Mouse (Mus musculus): ENCODE measurements around the gene Plcb3.
"Not testable (repeated sequence)": the region's sequence is repeated elsewhere in the genome, so short reads cannot be mapped to it uniquely, and the experiment has no call there.

Gene Plcb3

DNA sequence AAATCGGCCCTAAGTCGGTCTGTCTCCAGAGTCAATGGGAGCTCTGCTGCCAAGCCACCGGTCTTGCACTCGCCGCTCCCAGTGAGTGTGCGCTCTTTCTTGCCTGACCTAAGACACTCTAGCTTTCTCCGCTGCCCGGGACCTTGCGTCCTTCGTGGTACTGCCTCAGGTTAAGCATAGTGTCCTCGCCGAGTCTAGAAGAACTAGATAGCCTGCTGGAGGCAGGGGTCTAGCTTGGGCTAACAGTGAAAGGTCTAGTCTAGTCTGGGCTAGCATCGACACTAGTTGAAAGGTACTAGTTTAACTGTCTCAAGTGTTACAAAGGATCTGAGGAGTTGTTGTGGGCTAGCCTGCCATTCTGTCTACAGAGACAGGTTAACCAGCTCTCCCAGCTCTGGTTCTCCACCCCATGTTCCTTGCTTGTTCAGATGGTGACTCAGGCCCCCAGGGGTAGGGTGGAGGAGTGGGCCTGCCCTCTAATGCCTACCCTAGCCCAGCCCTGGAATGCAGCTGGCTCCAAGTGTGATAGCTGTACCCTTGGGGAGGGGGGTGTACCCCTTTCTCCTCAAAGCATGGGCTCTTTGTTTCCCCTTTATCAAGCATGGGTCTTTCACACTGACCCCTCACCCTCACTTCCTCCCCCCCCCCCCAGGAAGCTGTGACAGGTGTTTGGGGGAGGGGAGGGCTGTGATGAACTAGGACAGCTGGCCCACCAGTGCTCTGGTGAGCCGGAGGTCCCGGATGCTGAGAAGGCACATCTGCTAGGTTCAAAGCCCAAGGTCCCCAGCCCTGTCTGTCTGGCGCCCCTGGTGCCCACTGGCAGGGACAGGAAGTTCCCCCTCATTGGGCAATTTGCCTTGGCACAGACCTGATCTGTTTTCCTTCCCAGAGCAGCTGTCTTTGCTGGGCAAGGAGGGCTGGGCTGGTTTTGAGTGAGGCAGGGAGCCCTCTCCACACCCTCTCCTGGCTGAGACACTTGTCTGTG is at the start of gene Plcb3:
Gene Plcb3 (minus strand): TSS at position 934 of the 985 bp plus-strand sequence.
- peak; percentile 50 for DNase-seq

DNA sequence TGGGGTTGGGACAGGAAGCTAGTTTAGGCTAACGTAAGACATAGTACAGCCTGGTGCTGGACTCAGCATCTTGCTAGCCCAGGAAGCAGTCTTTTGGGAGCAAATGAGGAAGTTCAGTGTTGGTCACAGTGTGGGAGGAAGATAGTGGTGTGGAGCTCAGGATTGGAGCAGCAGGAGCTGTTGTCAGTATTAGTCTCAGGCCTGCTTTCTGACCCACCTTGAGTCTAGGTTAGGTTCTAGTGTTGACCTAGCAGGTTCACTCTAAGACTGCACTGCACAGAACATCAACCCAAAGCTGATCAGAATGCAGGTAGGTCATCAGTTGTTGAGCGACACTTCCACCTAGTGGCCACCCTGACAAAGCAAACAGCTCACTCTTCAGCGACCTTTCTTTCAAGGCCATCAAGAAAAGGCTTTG is 44.0 kb upstream of the Plcb3 start:
- peak; percentile 67 for DNase-seq

DNA sequence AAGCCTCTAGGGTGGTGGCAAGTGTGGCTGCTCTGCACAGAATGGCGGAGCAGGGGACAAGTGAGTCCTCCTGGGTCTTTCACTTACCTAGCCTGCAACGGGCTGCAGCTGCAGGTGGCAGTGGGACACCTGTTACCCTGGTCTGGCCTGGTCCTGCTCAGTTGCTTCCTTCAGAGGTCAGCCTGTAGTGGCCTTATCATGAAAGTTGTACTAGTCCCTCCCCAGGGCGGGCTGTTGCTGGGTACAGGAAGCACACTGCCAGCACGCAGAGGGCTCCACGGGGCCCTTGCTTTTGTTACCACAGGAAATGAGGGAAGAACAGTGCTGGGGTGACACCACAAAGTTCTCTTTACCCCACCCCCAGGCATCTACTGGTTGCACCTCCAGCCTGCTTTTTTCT is 42.9 kb upstream of the Plcb3 start, which contains the start of gene Fermt3:
Gene Fermt3 (minus strand): TSS at position 279 of the 400 bp plus-strand sequence.
- DNase-seq, result peak; percentile 87

DNA sequence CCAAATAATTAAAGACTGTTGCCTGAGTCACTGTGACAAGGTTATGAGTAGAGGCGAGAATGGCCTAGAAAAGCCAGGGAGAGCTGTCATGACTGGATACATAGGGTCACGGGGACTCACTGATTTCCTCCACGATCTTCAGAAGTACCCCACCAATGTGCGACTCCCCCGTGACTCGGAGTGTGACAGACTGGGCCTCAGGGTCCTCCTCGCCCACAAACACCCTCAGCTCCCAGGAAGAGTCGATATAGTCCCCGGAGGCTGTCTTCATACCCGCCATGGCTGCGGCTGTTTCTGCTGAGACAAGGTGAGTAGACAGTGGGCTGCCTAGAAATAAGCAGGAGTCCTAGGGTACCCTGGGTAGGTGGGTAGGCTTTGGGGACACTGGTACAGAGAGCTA is 42.3 kb upstream of the Plcb3 start:
- peak; percentile 30 for DNase-seq

DNA sequence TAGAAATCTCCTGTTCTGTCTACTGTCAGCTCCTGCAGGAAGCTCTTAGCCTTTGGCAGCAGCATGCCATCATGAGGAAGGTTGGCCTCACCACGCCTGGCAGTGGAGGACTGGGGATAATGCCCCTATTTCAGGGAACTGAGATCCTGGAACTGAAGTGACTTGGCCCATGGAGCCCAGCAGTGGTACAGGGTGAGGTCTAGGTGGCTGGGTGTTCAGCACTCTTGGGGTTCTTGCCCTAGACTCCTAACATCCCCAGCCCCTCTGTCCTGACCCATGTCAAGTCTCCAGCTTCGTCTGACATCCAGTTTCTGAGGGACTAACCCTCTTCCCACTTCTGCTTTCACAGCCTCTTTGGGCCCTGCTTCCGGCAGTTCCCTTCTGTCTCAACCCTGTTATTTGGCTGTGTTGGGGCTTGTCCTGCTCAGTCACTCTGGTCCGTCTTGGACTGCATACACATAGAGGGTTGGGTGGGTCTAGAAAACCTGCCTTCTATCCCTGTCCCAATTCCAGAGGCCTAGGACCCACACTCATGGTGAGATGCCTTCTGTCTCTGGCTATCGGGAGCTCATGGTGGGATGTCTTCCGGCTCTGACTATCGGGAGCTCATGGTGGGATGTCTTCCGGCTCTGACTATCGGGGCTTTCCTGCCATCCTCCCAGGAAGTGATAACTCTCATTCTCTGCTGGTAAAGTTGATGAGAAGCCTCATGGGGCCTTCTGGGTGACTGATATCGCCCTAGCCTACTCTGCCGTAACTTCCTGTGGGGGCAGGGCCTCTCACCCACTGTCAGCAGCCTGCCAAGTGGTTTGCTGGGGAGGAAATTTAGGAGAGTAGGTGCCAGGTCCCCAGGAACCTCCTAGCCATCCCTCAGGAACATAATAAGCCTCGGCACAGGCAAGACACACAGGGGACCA is 41.5 kb upstream of the Plcb3 start:
- peak; percentile 88 for DNase-seq

DNA sequence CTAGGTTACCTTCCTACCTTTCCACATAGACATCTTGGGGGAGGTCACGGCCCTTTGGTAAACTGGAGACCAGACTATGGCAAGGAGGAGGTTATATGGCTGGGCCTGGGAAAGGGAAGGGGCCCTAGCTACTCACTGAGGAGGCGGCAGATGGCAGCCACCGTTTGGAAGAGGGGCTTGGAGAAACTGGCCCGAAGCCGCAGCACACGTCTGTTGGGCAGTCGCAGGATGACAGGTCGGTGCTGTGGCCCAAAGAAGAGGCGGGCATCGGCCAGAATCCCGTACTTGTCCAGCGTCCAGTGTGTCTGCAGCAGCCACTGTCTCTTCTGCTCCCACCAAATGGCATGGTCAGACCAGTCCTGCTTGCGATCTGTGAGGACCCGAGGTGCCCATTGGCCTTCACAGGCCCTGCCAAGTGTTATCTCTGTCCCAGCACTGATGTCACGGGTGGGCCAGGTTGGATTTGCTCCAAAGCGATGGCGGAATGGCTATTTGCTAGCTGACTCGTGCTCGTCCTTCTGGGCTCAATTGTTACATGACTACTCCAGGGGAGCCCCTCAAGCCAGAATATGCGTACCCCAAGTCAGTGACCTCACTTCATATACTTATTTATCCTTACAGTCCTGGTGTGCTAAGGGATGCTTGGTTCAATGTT is 38.3 kb upstream of the Plcb3 start:
- DNase-seq, result no peak

DNA sequence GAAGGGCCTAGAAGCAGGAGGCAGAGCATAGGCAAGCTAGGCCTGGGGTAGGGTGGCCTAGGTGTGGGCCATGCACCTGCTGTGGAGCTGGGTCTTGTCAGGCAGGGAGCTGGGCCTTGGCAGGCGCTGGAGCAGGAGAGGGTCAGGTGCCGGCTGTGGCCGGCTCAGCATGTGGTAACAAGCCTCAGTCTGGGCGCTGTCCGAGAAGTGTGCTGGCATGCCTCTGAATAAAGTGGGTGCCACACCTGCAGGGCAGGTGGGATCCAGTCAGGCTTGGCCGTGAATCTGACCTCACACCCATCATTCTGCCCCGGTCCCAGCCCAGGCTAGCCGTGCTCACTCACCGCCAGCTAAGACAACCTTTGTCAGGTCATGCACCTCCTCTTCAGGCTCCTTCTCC is 37.7 kb upstream of the Plcb3 start:
- DNase-seq, result no peak

DNA sequence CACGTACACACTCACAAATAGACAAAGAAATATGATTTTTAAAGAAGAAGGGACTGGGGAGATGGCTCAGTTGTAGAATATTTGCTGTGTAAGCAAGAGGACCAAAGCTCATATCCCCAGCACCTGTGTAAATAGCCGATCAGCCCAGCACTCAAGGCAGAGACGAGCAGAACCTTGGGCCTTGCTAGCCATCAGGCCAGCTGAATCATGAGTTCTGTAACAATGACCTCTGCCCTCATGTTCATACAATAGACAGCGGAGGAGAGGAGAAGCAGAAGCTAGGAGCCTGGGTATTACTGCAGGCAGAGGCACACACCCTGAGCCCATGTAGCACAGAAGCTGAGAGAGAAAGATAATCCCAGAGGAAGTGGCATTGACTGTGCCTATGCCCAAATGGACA is 36.2 kb upstream of the Plcb3 start:
- no peak for DNase-seq

DNA sequence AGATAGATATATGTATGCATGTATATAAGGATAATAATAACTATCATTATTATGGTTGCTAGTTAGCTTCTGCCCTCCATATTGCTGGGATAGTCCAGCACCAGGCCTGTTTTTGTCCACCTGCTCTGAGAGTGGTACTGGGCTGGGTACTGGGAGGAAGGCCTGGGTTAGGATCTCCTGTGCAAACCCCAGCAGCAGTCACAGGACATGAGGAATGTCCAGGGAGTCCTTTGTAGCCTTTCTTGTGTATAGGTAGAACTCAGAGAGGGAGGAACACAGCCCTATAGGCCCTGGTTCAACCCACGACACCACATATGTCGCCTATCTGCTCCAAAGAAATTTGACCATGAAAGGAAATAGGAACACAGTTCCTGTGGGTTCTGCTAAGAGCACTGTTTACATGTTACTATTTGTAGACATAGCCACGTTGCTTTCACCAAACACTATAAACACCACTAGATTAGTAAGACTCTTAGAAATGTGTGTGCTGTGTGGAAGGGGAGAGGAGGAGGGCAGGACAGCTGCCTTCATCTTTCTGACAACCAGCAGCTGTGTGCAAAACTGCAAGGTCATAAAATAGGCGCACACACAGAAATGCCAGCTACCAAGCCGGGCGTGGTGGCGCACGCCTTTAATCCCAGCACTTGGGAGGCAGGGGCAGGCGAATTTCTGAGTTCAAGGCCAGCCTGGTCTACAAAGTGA is 30.8 kb upstream of the Plcb3 start:
- no peak for DNase-seq

DNA sequence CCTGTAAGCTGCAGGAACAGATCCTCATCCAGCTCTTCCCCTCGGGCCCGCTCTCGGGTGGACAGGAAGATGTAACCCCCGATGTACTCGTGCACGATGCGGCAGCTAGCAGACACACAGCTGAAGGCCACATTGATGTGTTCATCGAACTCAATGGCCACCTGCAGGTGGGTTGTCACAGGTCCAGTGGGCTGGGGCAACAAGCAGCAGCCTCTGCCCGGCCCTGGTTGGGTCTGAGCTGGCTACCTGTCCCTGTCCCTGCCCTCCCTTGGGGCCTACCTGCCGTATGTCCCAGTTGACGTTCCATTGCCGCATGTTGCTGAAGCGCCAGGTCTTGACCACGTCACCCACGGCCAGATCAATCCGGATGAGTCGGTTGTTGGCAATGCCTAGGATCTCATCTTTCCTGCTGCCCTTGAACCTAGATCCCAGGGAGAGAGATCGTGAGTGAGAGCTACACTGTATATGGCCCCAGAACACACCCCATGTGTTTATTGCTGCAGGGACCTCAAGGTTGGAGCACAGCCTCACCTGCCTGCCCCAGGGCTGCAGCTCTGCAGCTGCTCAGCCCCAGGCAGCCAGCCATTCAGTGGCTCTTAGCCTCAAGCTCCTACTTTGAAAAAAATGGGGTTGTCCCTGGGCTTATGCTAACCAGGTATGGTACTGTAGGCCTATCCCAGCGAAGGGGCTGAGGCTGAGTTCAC is 23.2 kb upstream of the Plcb3 start:
- DNase-seq, result no peak

DNA sequence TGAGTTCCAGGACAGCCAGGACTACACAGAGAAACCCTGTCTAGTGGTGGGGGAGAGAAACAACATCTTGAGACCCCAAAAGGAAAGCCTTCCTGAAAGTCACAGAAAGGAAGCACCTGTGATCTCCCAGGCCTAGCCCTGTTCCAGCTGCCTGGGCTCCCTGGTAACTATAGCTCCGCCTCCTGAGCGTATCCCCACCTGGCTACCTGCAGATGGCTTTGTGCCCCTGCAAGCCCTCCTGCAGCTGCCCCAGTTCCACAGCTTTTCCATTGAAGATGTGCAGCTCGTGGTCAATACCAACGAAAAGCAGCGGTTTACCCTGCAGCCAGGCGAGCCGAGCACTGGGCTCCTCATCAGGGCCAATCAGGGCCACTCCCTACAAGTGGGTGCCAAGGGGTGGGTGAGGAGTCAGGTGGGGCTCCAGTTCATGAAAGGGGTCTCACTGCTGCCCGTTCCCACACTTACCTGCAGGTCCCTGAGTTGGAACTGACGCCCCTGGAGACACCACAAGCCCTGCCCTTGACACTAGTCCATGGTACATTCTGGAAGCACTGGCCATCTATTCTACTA is 21.5 kb upstream of the Plcb3 start:
- DNase-seq, result no peak

DNA sequence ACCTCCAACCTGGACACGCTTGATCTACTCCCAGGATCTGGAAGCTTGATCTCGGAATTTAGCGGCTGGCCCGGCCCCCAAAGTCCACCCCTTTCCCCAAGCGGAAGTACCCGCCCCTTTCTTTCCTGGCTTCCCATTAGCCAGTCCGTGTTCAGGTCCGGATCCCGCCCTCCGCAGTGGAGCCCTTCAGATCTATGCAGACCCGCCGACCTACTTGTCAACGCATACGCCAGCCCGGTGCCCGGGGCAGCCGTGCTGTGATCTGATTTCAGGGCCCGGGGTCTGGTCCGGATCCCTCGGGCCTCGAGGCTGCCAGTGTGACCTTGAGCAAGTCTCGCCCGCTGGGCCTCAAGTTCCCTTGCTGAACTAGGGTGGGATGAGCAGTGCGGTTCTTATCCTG is 19.7 kb upstream of the Plcb3 start, which contains the start of the genes Nudt22 and Trpt1:
Gene Nudt22 (minus strand): TSS at position 112 of the 400 bp plus-strand sequence.
Gene Trpt1 (plus strand): TSS at position 126 of the 400 bp plus-strand sequence.
- DNase-seq, result peak; percentile 91

DNA sequence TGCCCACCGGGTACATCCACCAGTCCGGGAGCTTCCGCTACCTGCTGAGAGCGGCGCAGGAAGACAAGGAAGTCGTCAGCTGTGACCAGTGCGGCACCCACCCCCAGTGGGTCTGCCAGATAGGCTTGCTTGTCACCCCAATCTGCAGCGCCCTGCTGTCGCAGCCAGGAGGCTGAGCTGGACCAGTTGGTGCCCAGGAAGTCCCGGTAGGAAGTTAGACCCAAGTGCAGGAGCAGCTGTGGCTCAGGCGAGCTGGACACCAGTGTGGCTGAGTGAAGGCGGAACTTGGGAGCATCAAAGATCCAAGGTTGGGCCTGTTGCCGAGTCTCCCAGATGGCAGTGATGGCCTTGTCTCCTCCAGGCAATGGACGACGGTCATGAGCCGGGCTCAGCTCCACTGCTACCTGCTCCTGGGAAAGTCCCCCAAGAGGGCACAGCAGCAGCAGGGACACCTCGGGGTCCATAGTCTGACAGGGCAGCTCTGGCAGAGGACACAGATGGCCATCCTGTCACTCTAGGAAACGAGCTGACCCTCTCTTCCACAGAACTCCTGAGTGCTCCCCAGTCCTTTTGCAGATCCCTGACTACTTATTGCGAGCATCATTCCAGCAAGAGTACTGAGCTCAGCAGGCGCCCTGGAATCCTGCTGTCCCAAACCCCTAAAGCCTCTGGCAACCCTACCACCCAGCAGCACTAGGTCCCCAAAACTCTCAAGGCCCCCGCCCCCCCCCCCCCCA is 19.2 kb upstream of the Plcb3 start:
- DNase-seq, result no peak

DNA sequence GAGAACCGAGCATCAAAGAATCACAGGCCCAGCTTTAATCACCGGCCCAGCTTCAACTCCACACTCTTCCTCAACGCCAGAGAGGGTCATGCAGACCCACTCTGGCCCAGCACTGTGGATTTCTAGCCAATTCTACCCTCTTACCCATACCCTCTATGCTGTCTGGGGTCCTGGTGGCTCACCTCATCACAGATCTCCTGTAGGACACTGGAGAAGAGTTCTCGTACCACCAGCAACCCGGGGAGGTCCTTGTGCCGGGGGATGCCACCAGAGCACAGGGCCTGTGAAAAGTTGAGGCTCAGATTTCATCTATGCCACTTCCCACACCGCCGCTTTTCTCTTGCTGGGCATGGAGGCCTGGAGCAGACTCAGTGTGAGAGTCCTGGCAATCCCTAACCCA is 18.2 kb upstream of the Plcb3 start:
- DNase-seq, result no peak

DNA sequence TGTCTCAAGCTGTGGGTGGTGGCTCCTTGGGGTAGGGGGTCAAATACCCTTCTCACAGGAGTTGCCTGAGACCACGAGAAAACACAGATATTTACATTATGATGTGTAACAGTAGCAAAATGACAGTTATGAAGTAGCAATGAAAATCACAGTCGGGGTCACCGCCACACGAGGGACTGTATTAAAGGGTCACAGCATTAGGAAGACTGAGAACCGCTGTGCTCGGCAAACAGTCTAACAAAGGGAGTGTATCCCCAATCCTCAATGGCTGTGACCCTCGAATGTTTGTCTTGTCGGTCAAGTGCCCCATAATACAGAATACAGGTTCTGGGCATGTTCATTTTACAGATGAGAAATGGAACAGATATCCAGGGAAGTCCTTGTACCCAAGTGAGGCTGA is 17.7 kb upstream of the Plcb3 start:
- DNase-seq, result no peak

DNA sequence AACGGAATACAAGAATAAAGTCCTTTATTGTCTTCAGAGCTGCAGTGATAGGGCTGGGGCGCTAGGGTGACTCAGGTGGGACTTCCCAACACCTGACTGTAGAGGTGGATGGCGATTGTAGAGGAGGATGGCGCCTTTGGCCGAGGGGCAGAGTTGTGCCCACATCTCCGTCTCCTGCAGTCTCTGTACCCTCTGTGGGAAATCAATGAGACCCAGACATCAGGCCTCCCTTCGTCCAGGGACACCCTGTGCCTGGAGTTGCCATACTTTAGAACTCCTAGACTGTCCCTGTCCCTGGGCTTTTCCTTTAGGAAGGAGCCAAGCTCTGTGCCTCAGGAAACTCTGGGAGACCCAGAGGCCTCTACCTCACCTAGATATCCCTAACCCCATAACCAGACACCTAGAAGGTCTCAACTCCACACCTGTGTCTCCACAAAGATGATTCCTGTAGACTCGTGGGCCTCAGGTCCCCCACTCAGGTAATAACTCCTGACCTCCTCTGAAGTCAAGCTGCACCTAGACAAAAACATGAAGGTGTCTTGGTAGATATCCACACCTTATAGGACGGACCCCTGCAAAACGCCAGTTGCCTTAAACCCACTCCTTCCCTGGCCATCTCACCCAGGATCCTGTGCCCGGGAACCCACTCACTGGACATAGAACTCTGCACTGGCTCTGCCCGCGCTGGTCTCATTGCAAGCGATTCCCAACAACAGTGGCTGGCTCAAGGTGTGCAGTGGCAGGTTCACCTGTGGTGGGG is 16.9 kb upstream of the Plcb3 start:
- DNase-seq, result no peak

DNA sequence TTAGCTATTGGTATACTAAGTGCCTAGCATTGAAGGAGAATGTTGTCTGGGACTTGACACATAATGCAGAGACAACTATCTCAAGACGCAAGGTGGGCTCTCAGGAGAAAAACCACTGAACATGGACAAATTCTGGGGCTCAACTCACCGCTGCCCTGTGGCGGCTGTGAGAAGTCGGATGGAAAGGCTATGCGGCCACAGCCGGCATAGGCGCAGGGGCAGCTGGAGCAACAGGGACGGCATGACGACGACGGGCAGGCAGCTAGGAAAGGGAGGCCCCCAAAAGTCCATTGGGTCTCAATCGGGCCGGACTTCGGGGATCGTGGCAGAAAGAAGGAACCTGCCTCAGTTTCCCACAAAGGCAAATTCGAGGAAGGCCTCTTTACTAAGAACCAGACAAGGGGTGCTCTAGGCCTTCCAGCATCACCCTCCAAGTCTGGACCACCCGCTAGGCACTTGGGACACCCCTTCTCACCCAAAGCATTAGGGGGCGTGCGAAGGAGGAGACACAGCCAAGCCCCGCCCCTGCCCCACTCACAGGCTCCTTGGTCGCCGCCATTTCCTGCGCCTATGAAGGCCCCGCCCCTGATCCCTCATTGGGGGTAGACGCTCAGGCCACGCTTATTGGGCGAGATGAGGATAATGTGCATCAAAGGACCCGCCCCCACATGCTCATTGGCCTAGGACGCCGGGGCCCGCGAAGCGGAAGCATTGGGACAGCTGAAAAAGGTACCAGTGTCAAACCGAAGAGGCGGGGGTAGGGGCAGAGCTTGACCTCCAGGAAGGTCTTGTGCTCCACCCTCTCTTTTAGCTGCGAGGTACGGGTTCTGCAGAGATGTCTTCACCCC is 16.0 kb upstream of the Plcb3 start, which contains the start of gene Dnajc4:
Gene Dnajc4 (minus strand): TSS at position 562 of the 848 bp plus-strand sequence.
- DNase-seq, result peak; percentile 99

DNA sequence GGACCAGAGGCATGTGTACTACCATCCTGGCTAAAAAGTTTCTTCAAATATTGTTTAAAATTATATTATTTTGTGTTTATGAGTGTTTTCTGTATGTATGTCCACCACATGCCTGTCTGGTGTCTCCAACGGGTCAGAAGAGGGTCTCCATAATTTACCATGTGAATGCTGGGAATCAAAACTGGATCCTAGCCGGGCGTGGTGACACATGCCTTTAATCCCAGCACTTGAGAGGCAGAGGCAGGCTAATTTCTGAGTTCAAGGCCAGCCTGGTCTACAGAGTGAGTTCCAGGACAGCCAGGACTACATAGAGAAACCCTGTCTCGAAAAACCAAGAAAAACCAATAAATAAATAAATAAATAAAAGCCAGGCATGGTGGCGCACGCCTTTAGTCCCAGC is 14.9 kb upstream of the Plcb3 start:
- not testable (repeated sequence) for DNase-seq
